Mouse (Mus musculus) forebrain, embryonic 13.5 days (tissue): Measurements from ENCODE around the gene Hapln2. TPM values are rescaled to one million over a fixed set of nuclear protein-coding genes. Genes with fewer than 3 reads are reported as not detected.
A peak's percentile ranks its signal among the peaks of the same experiment; 100 is the strongest.

Experiments used
- ATAC-seq: fragments of 200-750 bp; cut with Nextera tagmentation; 2 replicates; pipeline ENCODE4 v1.8.0; 2017
- H3K27ac ChIP-seq: fragments of 300-500 bp; sonication (generic); 2 replicates; pipeline ENCODE4 v1.5.1; 2015; ENCODE audit warnings: inconsistent platforms, mild to moderate bottlenecking, moderate library complexity
- H3K27me3 ChIP-seq: fragments of 300-500 bp; sonication (generic); 2 replicates; pipeline ENCODE4 v1.6.1; 2015; ENCODE audit warnings: mild to moderate bottlenecking, inconsistent platforms
- H3K36me3 ChIP-seq: fragments of 300-500 bp; sonication (generic); 2 replicates; pipeline ENCODE4 v1.6.1; 2015; ENCODE audit warnings: mild to moderate bottlenecking, inconsistent platforms; ENCODE audit not compliant: poor library complexity, severe bottlenecking
- H3K4me1 ChIP-seq: fragments of 300-500 bp; sonication (generic); 2 replicates; pipeline ENCODE4 v1.6.1; 2015; ENCODE audit warnings: inconsistent platforms
- H3K4me2 ChIP-seq: fragments of 300-500 bp; sonication (generic); 2 replicates; pipeline ENCODE4 v1.6.1; 2015; ENCODE audit warnings: inconsistent platforms, mild to moderate bottlenecking, moderate library complexity
- H3K4me3 ChIP-seq: fragments of 300-500 bp; sonication (generic); 2 replicates; pipeline ENCODE4 v1.5.1; 2015; ENCODE audit warnings: mild to moderate bottlenecking, inconsistent platforms
- H3K9ac ChIP-seq: fragments of 300-500 bp; sonication (generic); 2 replicates; pipeline ENCODE4 v1.6.1; 2015; ENCODE audit warnings: mild to moderate bottlenecking, inconsistent platforms
- H3K9me3 ChIP-seq: fragments of 300-500 bp; sonication (generic); replicated peaks from 2 replicates; pipeline ENCODE4 v1.6.1; 2016; ENCODE audit warnings: inconsistent platforms
- WGBS: fragments of 180-500 bp; shearing (Covaris S2); methylation state at CpG from one replicate; pipeline ENCODE4 v1.1.7; 2015; 5-methylcytosine and 5-hydroxymethylcytosine counted together
- polyA plus RNA-seq: library from polyadenylated mRNA; unstranded; fragments of >200 nt; fragmentation: Nextera tagmentation; extraction: Ambion mirVana; gene quantifications from 2 replicates; pipeline ENCODE4 v1.2.1, GENCODE M21; 2015

Hapln2 gene
- polyA plus RNA-seq, 1 experiment from 2014 or later: 0.36 TPM

DNA sequence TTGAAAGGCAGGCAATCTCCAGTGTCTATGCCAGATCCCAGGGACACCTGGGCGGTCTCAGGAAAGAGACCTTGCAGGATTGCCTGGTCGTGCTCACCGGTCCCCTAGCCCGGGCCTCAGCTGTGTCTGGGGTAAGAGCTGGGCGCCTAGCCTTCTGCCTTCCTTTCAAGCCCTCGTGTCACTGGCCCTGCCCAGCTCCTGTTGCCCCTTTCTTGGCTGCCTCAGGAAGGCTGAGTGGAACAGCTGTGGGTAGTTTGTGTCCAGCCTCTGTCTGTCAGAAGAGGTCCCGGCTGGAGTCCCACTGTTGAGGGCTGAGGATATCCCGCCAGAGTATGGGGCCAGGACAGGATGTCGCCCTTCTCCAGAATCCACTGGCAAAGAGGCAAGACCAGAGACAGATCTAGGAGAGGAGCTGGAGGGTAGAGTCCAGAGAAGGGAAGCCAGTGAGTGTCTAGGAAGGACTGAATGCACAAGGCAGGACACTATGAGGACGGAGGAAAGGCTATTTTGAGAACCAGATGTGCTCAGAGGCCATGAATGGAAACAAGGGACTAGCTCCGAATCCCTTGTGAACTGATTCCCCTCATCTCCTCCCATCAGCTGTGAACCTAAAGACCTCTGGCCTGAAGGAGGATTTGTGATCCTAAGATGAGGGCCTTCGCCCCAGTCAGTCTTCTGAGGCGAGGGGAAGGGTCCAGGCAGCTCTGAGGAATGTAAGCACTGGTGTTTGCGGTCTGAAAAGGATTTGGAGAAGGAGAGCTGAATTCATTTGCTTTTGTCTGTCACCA is 53.6 kb downstream of the Hapln2 start:
- WGBS: 4% methylated on average over 14 of the region's 14 CpGs
- no peak for ATAC-seq
- peak overlapping the region; percentile 96 for H3K4me2 ChIP-seq
- peak overlapping the region; percentile 82 for H3K4me3 ChIP-seq
- no peaks in the 10 kb centered on the region for H3K9me3 ChIP-seq
- H3K27me3 ChIP-seq: no peaks in the 10 kb centered on the region
- peak overlapping the region; percentile 94 for H3K9ac ChIP-seq
- H3K27ac ChIP-seq: peak overlapping the region; percentile 98
- H3K36me3 ChIP-seq: peaks cover 36% of the 10 kb centered on the region
- H3K4me1 ChIP-seq: peaks cover 56% of the 10 kb centered on the region

DNA sequence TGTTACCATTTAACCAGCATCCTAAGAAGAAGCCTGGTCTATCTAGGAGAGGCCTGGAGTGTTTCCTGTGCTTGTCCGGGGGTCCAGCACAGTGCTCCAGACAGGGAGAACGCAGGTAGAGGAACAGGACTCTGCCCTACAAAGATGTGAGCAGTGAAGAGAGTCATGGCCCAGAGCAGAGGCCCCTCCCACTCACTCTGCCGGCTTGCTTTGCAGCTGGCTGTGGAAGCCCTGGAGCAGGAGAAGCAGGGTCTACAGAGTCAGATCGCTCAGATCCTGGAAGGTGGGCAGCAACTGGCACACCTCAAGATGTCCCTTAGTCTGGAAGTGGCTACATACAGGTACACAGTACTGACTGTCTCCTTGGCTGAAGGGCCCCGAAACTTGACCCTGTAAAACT is 54.6 kb downstream of the Hapln2 start:
- Histone ChIP-seq H3K4me2 (peak overlapping the region; percentile 96), H3K9ac (peak overlapping the region; percentile 94), H3K36me3 (peaks cover 26% of the 10 kb centered on the region), H3K9me3 (no peaks in the 10 kb centered on the region), H3K27me3 (no peaks in the 10 kb centered on the region), H3K4me3 (peak overlapping the region; percentile 82), H3K4me1 (peaks cover 56% of the 10 kb centered on the region), H3K27ac (peak overlapping the region; percentile 98)
- WGBS: 13% methylated on average over 5 of the region's 5 CpGs
- ATAC-seq: no peak

DNA sequence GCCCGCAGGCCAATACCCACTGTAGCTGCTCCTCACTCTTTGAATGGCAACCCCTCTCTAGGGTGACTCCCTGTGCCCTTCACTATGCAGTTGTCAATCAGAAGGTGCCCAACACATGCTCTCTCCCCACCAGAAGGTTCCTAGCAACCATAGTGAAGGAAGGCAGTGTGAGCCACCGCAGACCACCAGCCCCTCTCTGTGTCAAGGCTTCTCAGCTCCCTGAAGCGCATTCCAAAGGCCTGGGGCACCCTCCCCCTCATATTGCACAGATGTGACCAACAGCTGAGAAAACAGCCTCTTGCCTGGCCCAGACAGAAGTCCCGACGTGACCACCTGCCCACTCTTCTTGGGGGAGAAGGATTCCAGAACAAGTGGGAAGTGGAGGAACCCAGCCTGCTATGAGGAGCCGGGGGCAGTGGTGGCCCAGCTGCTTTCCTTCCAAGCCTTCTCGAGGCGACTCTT is 55.1 kb downstream of the Hapln2 start:
- H3K27me3 ChIP-seq: no peaks in the 10 kb centered on the region
- 0 out of 2 replicates have a peak, but pooled peaks have one; percentile 19 for ATAC-seq
- H3K4me3 ChIP-seq: peak overlapping the region; percentile 82
- peak overlapping the region; percentile 98 for H3K27ac ChIP-seq
- H3K9ac ChIP-seq: peak overlapping the region; percentile 94
- peaks cover 56% of the 10 kb centered on the region for H3K4me1 ChIP-seq
- 1% methylated on average over 8 of the region's 8 CpGs for WGBS
- H3K36me3 ChIP-seq: peaks cover 21% of the 10 kb centered on the region
- H3K9me3 ChIP-seq: no peaks in the 10 kb centered on the region
- H3K4me2 ChIP-seq: peak overlapping the region; percentile 96

Other genes with a start within 250 kb of the Hapln2 start
- gene Ntrk1, start 232.4 kb downstream of the Hapln2 start, polyA plus RNA-seq: 0.53 and 0.88 TPM in 2 replicates
- 0.33 and 0.43 TPM in 2 replicates for gene Insrr, start 230.6 kb downstream of the Hapln2 start, polyA plus RNA-seq
- gene Pear1, start 203.3 kb downstream of the Hapln2 start, polyA plus RNA-seq: 4.7 and 4.8 TPM in 2 replicates
- not detected in 2 replicates for gene Sh2d2a, start 180.8 kb downstream of the Hapln2 start, polyA plus RNA-seq
- 14.5 TPM in 2 replicates for gene Prcc, start 142.0 kb downstream of the Hapln2 start, polyA plus RNA-seq
- 106 and 147 TPM in 2 replicates for gene Hdgf, start 121.3 kb downstream of the Hapln2 start, polyA plus RNA-seq
- gene Mrpl24, start 108.1 kb downstream of the Hapln2 start, polyA plus RNA-seq: 70.2 and 77.2 TPM in 2 replicates
- gene Isg20l2, start 97.3 kb downstream of the Hapln2 start, polyA plus RNA-seq: 61.8 and 63.0 TPM in 2 replicates
- gene Rrnad1, start 96.9 kb downstream of the Hapln2 start, polyA plus RNA-seq: 20.7 and 22.7 TPM in 2 replicates
- 67.1 and 89.5 TPM in 2 replicates for gene Crabp2, start 78.9 kb downstream of the Hapln2 start, polyA plus RNA-seq
- 76.3 and 79.9 TPM in 2 replicates for gene Nes, start 56.5 kb downstream of the Hapln2 start, polyA plus RNA-seq
- gene Bcan, start 27.4 kb downstream of the Hapln2 start, polyA plus RNA-seq: 9.5 and 9.6 TPM in 2 replicates
- 29.7 and 30.7 TPM in 2 replicates for gene Gpatch4, start 15.5 kb upstream of the Hapln2 start, polyA plus RNA-seq
- gene Naxe, start 30.9 kb upstream of the Hapln2 start, polyA plus RNA-seq: 154 and 157 TPM in 2 replicates
- gene Ttc24, start 50.7 kb upstream of the Hapln2 start, polyA plus RNA-seq: not detected in 2 replicates
- 13.8 and 15.3 TPM in 2 replicates for gene Iqgap3, start 54.4 kb upstream of the Hapln2 start, polyA plus RNA-seq
- 15.0 and 16.5 TPM in 2 replicates for gene Mef2d, start 114.8 kb upstream of the Hapln2 start, polyA plus RNA-seq
- gene Rhbg, start 227.1 kb upstream of the Hapln2 start, polyA plus RNA-seq: 0.18 and 0.26 TPM in 2 replicates